Mouse (Mus musculus): ENCODE measurements around the gene Pcsk6. TPM values are rescaled to one million over a fixed set of nuclear protein-coding genes. Genes with fewer than 3 reads are reported as not detected.

Pcsk6 gene
- total and polyA plus RNA-seq, 2 experiments from 2014 or later, result 2.1 to 13.0 TPM

- no peaks in the 10 kb centered on the region for H3K27me3 ChIP-seq (ENCODE audit: insufficient read depth, low read length)
- no peaks in the 10 kb centered on the region for H3K4me1 ChIP-seq (ENCODE audit: insufficient read depth, low read length)
- peak; percentile 78 for ATAC-seq
- no peak overlapping the region for H3K4me3 ChIP-seq (ENCODE audit: low read length)
- DNase-seq (ENCODE audit: low spot score), result peak; percentile 65
- 22% methylated on average over 24 of the region's 24 CpGs for WGBS
- H3K9ac ChIP-seq (replicated peaks; ENCODE audit: low read length), result no peak overlapping the region
- H3K9me3 ChIP-seq (ENCODE audit: low read length), result no peaks in the 10 kb centered on the region
- no peak for TF ChIP-seq CTCF (IDR thresholded peaks at IDR 0.05; ENCODE audit: low read depth)
- H3K27ac ChIP-seq, result no peak overlapping the region
- no peaks in the 10 kb centered on the region for H3K36me3 ChIP-seq (ENCODE audit: insufficient read depth, low read length)
- no peak overlapping the region for H3K4me2 ChIP-seq (ENCODE audit: low read depth, low read length)
Observed at GRCm38 (mm10) chr7:65955304-65956220, 94.0 kb downstream of the Pcsk6 start.

- Histone ChIP-seq H3K9ac (replicated peaks; ENCODE audit: low read length) (no peak overlapping the region), H3K9me3 (ENCODE audit: low read length) (no peaks in the 10 kb centered on the region), H3K36me3 (ENCODE audit: insufficient read depth, low read length) (no peaks in the 10 kb centered on the region), H3K27ac (no peak overlapping the region), H3K4me2 (ENCODE audit: low read depth, low read length) (no peak overlapping the region), H3K4me1 (ENCODE audit: insufficient read depth, low read length) (no peaks in the 10 kb centered on the region), H3K4me3 (ENCODE audit: low read length) (no peak overlapping the region), H3K27me3 (ENCODE audit: insufficient read depth, low read length) (no peaks in the 10 kb centered on the region)
- 91% methylated on average over 1 of the region's 1 CpGs for WGBS
- TF ChIP-seq CTCF (IDR thresholded peaks at IDR 0.05; ENCODE audit: low read depth), result no peak
- ATAC-seq (no peak), DNase-seq (ENCODE audit: low spot score) (no peak)
Observed at GRCm38 (mm10) chr7:65957245-65957644, 95.7 kb downstream of the Pcsk6 start.

GRCm38 (mm10) chr7:65958105-65958504, 96.6 kb downstream of the Pcsk6 start:
- Histone ChIP-seq H3K4me2 (ENCODE audit: low read depth, low read length) (no peak overlapping the region), H3K27ac (no peak overlapping the region), H3K9me3 (ENCODE audit: low read length) (no peaks in the 10 kb centered on the region), H3K4me3 (ENCODE audit: low read length) (no peak overlapping the region), H3K27me3 (ENCODE audit: insufficient read depth, low read length) (no peaks in the 10 kb centered on the region), H3K36me3 (ENCODE audit: insufficient read depth, low read length) (no peaks in the 10 kb centered on the region), H3K4me1 (ENCODE audit: insufficient read depth, low read length) (no peaks in the 10 kb centered on the region), H3K9ac (replicated peaks; ENCODE audit: low read length) (no peak overlapping the region)
- ATAC-seq (no peak), DNase-seq (ENCODE audit: low spot score) (no peak)
- 93% methylated on average over 5 of the region's 5 CpGs for WGBS
- no peak for TF ChIP-seq CTCF (IDR thresholded peaks at IDR 0.05; ENCODE audit: low read depth)

- whole genome bisulfite sequencing, result 87% methylated on average over 9 of the region's 9 CpGs
- no peak overlapping the region for H3K4me3 ChIP-seq (ENCODE audit: low read length)
- H3K4me1 ChIP-seq (ENCODE audit: insufficient read depth, low read length), result no peaks in the 10 kb centered on the region
Observed at GRCm38 (mm10) chr7:65959221-65959924, 97.8 kb downstream of the Pcsk6 start.

GRCm38 (mm10) chr7:65962611-65963010, 101.1 kb downstream of the Pcsk6 start:
- peak; percentile 46 for DNase-seq (ENCODE audit: low spot score)

More at GRCm38 (mm10) chr7:65959221-65959924, 97.8 kb downstream of the Pcsk6 start:
- Histone ChIP-seq H3K36me3 (ENCODE audit: insufficient read depth, low read length) (no peaks in the 10 kb centered on the region), H3K27ac (no peak overlapping the region), H3K9ac (replicated peaks; ENCODE audit: low read length) (no peak overlapping the region), H3K27me3 (ENCODE audit: insufficient read depth, low read length) (no peaks in the 10 kb centered on the region), H3K4me2 (ENCODE audit: low read depth, low read length) (no peak overlapping the region), H3K9me3 (ENCODE audit: low read length) (0 out of 2 replicates have a peak, but pooled peaks cover 2% of the 10 kb centered on the region)
- DNase-seq (ENCODE audit: low spot score), result no peak
- no peak for ATAC-seq
- no peak for TF ChIP-seq CTCF (IDR thresholded peaks at IDR 0.05; ENCODE audit: low read depth)

GRCm38 (mm10) chr7:65964398-65964797, 102.9 kb downstream of the Pcsk6 start:
- TF ChIP-seq CTCF (IDR thresholded peaks at IDR 0.05; ENCODE audit: low read depth), result no peak
- H3K27me3 ChIP-seq (ENCODE audit: insufficient read depth, low read length), result no peaks in the 10 kb centered on the region
- ATAC-seq, result no peak
- H3K9me3 ChIP-seq (ENCODE audit: low read length), result 0 out of 2 replicates have a peak, but pooled peaks cover 2% of the 10 kb centered on the region
- no peak for DNase-seq (ENCODE audit: low spot score)
- H3K36me3 ChIP-seq (ENCODE audit: insufficient read depth, low read length), result no peaks in the 10 kb centered on the region
- no peak overlapping the region for H3K27ac ChIP-seq
- no peak overlapping the region for H3K4me3 ChIP-seq (ENCODE audit: low read length)
- H3K4me2 ChIP-seq (ENCODE audit: low read depth, low read length), result no peak overlapping the region
- no peaks in the 10 kb centered on the region for H3K4me1 ChIP-seq (ENCODE audit: insufficient read depth, low read length)
- no peak overlapping the region for H3K9ac ChIP-seq (replicated peaks; ENCODE audit: low read length)

More at GRCm38 (mm10) chr7:65962611-65963010, 101.1 kb downstream of the Pcsk6 start:
- Histone ChIP-seq H3K27ac (no peak overlapping the region), H3K9me3 (ENCODE audit: low read length) (0 out of 2 replicates have a peak, but pooled peaks cover 2% of the 10 kb centered on the region), H3K4me3 (ENCODE audit: low read length) (no peak overlapping the region), H3K9ac (replicated peaks; ENCODE audit: low read length) (no peak overlapping the region), H3K36me3 (ENCODE audit: insufficient read depth, low read length) (no peaks in the 10 kb centered on the region), H3K4me1 (ENCODE audit: insufficient read depth, low read length) (no peaks in the 10 kb centered on the region), H3K27me3 (ENCODE audit: insufficient read depth, low read length) (no peaks in the 10 kb centered on the region), H3K4me2 (ENCODE audit: low read depth, low read length) (no peak overlapping the region)
- no peak for TF ChIP-seq CTCF (IDR thresholded peaks at IDR 0.05; ENCODE audit: low read depth)
- 52% methylated on average over 7 of the region's 7 CpGs for WGBS
- no peak for ATAC-seq

Data from hindbrain, postnatal 0 days (tissue).